Mouse (Mus musculus) liver, postnatal 0 days (tissue): ENCODE results near the gene Trpc7.

ENCODE experiments used
- CTCF ChIP-seq: sonication (generic); IDR thresholded peaks from 2 replicates; pipeline ENCODE4 v1.5.1; 2016; ENCODE audit warnings: antibody characterized with exemption, low read depth
- EP300 ChIP-seq: IDR thresholded peaks from 2 replicates; pipeline ENCODE4 v1.6.1; 2016; ENCODE audit warnings: antibody characterized with exemption, low read depth, mild to moderate bottlenecking

GRCm38 (mm10) chr13:56762446-56763229 is 133.2 kb downstream of the Trpc7 start:
- TF ChIP-seq CTCF (no peak), EP300 (no peak)
